Mouse (Mus musculus): ENCODE data around the gene Tpm3-rs7. TPM values are rescaled to one million over a fixed set of nuclear protein-coding genes. Genes with fewer than 3 reads are reported as not detected.
"Not testable (repeated sequence)": the region's sequence is repeated elsewhere in the genome, so short reads cannot be mapped to it uniquely, and the experiment has no call there.

Gene Tpm3-rs7
- polyA plus RNA-seq (2012; ENCODE audit: insufficient read depth, insufficient read length, low replicate concordance, missing spikeins): not detected in 2 replicates

DNA sequence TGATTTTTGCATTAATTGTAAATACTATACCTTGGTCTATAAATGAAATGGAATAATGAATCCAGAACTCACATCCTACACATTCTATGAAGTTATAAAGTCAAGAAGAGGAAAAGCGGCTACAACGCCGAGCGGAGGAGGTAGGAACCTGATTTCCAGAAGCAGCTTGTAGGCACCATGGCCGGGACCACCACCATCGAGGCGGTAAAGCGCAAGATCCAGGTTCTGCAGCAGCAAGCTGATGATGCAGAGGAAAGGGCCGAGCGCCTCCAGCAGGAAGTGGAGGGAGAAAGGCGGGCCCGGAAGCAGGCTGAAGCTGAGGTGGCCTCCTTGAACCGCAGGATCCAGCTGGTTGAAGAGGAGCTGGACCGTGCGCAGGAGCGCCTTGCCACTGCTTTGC, at the start of gene Tpm3-rs7:
Gene Tpm3-rs7, plus strand, starts transcription at position 110 of the 400 bp plus-strand sequence.
- WGBS: 95% methylated on average over 16 of the region's 16 CpGs
- not testable (repeated sequence) for H3K4me1 ChIP-seq (ENCODE audit: control insufficient read depth, insufficient read depth, low read length); H3K4me3 ChIP-seq (ENCODE audit: insufficient read depth, low read depth, low read length); H3K27ac ChIP-seq (ENCODE audit: insufficient read depth, low read depth, low read length)

DNA sequence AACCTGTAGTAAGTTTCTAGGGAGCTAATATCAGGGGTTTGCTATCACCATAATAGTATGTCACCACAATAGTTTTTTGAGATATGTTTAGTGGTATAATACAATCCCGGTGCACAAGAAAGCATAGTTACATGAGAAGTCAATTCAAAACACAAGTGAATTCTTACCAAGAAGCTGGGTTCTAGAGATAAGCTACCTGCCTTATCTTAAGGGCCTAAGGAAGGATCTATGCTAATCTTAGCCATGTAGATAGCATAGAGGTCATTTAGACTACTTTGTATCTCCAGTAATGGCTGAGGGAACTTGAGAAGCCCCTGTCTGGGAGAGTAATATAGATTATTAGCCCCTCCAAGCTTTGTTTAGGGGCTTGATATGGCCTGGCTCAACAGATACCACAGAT, 2.6 kb downstream of the Tpm3-rs7 start:
- TF ChIP-seq POLR2A (IDR thresholded peaks at IDR 0.05; ENCODE audit: insufficient read depth, low read depth, low read length): no peak
- TF ChIP-seq CTCF (IDR thresholded peaks at IDR 0.05; ENCODE audit: insufficient read depth, low read depth, low read length): no peak
- no peaks in the 10 kb centered on the region for H3K4me1 ChIP-seq (ENCODE audit: control insufficient read depth, insufficient read depth, low read length)
- H3K27ac ChIP-seq (ENCODE audit: insufficient read depth, low read depth, low read length): no peak overlapping the region
- no peak overlapping the region for H3K4me3 ChIP-seq (ENCODE audit: insufficient read depth, low read depth, low read length)
- 96% methylated on average over 1 of the region's 1 CpGs for WGBS

DNA sequence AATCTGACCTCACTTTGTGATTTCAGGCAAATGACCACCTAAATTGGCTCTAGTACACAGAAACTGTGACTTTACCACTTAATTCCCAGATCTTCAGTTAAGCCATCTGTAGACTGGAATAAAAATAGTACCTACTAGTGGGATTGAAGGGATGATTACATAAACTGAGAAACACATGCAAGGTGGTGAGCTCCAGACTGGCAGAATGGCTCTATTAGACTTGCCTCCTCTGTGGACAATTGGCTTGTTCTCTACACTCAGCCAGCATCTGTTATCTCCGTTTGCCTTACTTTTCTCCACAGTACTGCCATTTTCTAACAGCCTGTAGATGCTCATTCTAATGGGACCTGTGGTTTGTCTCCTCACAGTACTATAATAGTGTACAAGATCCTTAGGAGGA, 49.0 kb downstream of the Tpm3-rs7 start:
- Histone ChIP-seq H3K27ac (ENCODE audit: insufficient read depth, low read depth, low read length) (no peak overlapping the region), H3K4me1 (ENCODE audit: control insufficient read depth, insufficient read depth, low read length) (no peaks in the 10 kb centered on the region), H3K4me3 (ENCODE audit: insufficient read depth, low read depth, low read length) (no peak overlapping the region)
- WGBS: 47% methylated on average over 1 of the region's 1 CpGs
- TF ChIP-seq POLR2A (IDR thresholded peaks at IDR 0.05; ENCODE audit: insufficient read depth, low read depth, low read length) (no peak), CTCF (IDR thresholded peaks at IDR 0.05; ENCODE audit: insufficient read depth, low read depth, low read length) (no peak)
